Mouse (Mus musculus) adrenal gland, adult 18-20 months (tissue): Measurements from ENCODE around the gene Hapln2. TPM values are rescaled to one million over a fixed set of nuclear protein-coding genes. Genes with fewer than 3 reads are reported as not detected.

ENCODE experiments used
- DNase-seq, 2 experiments: peaks; one replicate each; pipeline ENCODE4 v3.0.0; 2021 to 2022; ENCODE audit warnings: low spot score in 2 of 2
- total RNA-seq, 2 experiments: library from RNA; stranded (reverse); gene quantifications; 1 replicate in 1 of 2; 2 replicates in 1 of 2; pipeline ENCODE4 v1.2.3; 2021

Hapln2 gene
- total RNA-seq, 2 experiments from 2014 or later: not detected

DNA sequence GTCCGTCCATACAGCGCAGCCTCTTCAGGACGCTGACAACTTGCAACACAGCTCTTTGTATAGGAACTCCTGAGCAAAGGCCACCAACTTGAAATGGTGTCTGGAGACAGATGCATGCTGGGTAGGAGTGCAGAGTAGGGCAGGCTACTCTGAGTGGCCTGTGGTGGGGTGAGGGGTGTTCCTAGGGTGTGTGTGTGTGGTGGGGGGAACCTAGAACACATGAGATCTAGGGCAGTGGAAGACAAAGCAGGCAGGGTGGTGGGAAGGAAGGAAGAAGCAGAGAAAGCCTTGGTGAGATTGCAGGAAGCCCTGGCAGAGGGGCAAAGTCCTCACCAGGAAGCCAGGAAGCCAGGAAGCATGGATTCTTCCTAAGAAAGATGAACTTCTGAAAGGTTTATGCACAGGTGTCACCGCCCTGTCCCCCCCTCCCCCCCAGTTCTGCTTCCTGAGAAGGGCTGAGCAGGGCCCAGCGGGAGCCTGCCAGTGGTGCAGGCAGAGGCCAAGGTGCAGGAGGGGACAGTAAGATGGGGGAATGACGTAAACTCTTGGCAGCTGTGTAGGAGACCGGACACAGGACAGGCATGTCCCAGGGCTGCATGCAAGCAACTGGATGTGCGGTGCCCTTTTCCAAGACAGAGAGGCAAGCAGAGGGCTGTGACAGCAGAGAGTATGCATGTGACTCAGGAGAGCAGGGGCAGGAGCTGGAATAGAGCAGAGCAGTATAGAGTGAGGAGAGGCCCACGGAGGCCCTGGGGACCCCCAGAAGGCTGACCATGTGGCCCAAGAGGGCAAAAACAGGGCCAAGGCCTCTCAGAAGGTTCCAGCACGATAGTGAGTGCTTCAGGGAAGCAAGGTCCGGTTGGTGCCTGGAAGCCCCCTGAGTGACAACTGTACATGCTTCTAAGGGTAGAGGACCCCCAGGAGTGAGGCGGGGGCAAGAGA is 45.2 kb downstream of the Hapln2 start:
- peak in 1 of 2 experiments; percentile 34 for DNase-seq

DNA sequence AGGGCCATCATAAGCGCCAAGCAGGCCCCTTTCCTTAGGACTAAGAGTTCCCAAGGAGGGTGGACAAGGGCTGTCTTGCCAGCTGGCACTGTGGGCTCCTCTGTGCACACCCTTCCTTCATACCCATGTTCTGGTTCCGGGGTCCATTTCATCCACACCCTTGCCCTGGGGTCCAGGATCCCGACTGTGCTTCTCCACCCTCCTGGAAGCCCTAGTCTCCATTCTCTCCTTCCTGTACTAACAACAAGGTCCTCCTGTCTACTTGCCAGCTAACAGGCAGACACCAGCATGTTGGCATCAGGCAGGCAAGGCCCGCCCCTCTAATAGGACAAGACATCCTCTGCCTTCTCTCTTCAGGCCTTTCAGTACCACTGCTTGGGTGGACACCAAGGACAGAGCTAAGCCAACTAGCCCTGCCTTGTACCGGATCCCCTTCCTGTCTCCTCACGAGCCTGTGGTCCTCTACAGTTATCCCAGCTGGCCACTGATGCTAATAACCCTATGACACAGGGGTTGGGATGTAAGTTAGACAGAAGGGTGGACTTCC is 46.1 kb downstream of the Hapln2 start:
- DNase-seq: no peak

DNA sequence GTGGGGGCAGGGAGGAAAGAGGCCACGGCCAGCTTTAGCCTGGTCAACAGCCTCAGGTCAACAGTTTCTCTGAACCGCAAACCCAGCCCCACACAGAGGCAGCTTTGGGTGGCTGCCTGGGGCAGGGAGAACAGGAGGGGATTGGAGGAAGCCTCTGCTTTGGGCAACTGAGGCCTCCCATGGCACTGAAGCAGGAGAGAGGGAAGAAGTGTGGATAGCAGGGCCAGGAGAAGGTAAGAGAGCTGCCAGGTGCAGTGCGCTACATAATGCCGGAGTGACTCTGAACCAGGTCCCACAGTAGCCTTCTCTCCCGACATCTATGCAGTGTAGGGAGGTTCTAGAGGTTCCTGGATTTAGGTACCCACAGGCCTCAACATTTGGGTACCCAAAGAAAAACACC is 46.7 kb downstream of the Hapln2 start:
- DNase-seq: no peak

DNA sequence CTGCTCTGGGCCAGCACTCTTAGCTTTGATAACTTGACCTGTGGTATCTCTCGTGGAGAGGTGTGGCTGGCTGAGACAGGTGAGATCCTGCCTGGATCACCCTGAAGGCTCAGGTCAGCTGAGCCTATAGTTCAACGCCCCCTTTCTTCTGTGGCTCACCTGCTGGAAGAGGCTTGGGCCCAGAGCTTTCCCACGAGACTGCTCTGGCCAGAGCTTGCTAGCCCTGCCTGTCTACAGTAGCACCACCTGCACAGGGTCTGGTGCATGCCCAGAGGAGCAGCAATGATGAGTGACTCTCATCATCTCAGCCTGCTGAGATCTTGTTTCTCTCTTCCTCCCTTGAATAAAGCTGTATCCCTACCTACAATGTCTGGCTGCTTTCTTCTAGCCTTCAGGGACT is 47.3 kb downstream of the Hapln2 start:
- DNase-seq: no peak

- no peak for DNase-seq
These were observed 47.9 kb downstream of the Hapln2 start for GRCm38 (mm10) chr3:87979493-87979892.

GRCm38 (mm10) chr3:87974381-87974987 is 52.9 kb downstream of the Hapln2 start:
- DNase-seq: peak in 1 of 2 experiments; percentile 44

GRCm38 (mm10) chr3:87973593-87974380 is 53.6 kb downstream of the Hapln2 start:
- no peak for DNase-seq

- DNase-seq: no peak
These were observed 54.6 kb downstream of the Hapln2 start for GRCm38 (mm10) chr3:87972776-87973175.

- no peak for DNase-seq
These were observed 55.1 kb downstream of the Hapln2 start for GRCm38 (mm10) chr3:87972203-87972664.

Other genes with a start within 250 kb of the Hapln2 start
- 10 to 100 TPM in 1 of 2 experiments, 1 to 10 TPM in 1; 7.1 to 12.5 TPM for gene Ntrk1, start 232.4 kb downstream of the Hapln2 start, total RNA-seq
- 1 to 10 TPM in 1 of 2 experiments, under 1 TPM in 1; 0.76 to 1.2 TPM for gene Insrr, start 230.6 kb downstream of the Hapln2 start, total RNA-seq
- gene Pear1, start 203.3 kb downstream of the Hapln2 start, total RNA-seq: 10 to 100 TPM; 20.0 to 20.8 TPM
- under 1 TPM; 0.33 to 0.80 TPM for gene Sh2d2a, start 180.8 kb downstream of the Hapln2 start, total RNA-seq
- 10 to 100 TPM; 48.6 to 51.3 TPM for gene Prcc, start 142.0 kb downstream of the Hapln2 start, total RNA-seq
- gene Hdgf, start 121.3 kb downstream of the Hapln2 start, total RNA-seq: 100 to 1,000 TPM; 176 to 184 TPM
- gene Mrpl24, start 108.1 kb downstream of the Hapln2 start, total RNA-seq: 100 to 1,000 TPM; 111 to 121 TPM
- gene Isg20l2, start 97.3 kb downstream of the Hapln2 start, total RNA-seq: 10 to 100 TPM; 19.4 to 20.6 TPM
- 10 to 100 TPM; 14.7 to 21.9 TPM for gene Rrnad1, start 96.9 kb downstream of the Hapln2 start, total RNA-seq
- gene Crabp2, start 78.9 kb downstream of the Hapln2 start, total RNA-seq: under 1 TPM in 1 of 2 experiments, not detected in 1; 0.33 TPM
- 10 to 100 TPM in 1 of 2 experiments, 1 to 10 TPM in 1; 5.9 to 19.4 TPM for gene Nes, start 56.5 kb downstream of the Hapln2 start, total RNA-seq
- 10 to 100 TPM; 62.7 to 74.9 TPM for gene Bcan, start 27.4 kb downstream of the Hapln2 start, total RNA-seq
- gene Gpatch4, start 15.5 kb upstream of the Hapln2 start, total RNA-seq: 10 to 100 TPM; 15.9 to 18.9 TPM
- gene Naxe, start 30.9 kb upstream of the Hapln2 start, total RNA-seq: 100 to 1,000 TPM; 155 to 159 TPM
- not detected for gene Ttc24, start 50.7 kb upstream of the Hapln2 start, total RNA-seq
- under 1 TPM; 0.64 to 0.80 TPM for gene Iqgap3, start 54.4 kb upstream of the Hapln2 start, total RNA-seq
- gene Mef2d, start 114.8 kb upstream of the Hapln2 start, total RNA-seq: 10 to 100 TPM; 83.3 to 90.7 TPM
- 10 to 100 TPM; 11.2 to 17.8 TPM for gene Rhbg, start 227.1 kb upstream of the Hapln2 start, total RNA-seq